Mouse (Mus musculus): ENCODE data around the gene Slamf8. TPM values are rescaled to one million over a fixed set of nuclear protein-coding genes. Genes with fewer than 3 reads are reported as not detected.

Gene Slamf8
- polyA plus RNA-seq, 1 experiment: 0.08 TPM

DNA sequence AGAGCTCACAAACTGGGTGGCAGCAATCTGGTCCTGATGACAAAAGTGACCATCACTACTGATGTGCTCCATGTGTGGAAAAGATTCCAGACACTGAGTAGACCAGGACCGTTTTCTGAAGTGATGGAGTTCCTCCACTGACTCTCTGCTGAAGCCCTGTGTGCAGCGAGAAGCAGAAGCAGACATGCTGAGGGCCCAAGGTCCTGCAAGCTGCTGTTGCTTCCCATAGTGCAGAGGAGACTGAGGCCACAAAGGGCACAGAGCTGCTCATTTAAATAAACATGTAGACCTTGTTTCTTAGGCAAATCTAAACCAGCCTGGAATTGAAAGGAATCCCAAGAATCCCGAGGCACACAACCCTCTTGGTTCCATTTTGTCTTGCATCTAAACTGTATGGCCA is 3.0 kb upstream of the Slamf8 start:
- DNase-seq (ENCODE audit: low read depth): no peak
- TF ChIP-seq POLR2A (IDR thresholded peaks at IDR 0.05; ENCODE audit: borderline replicate concordance, extremely low read depth, insufficient read depth, insufficient read length, poor library complexity, severe bottlenecking) (no peak), CTCF (IDR thresholded peaks at IDR 0.05; ENCODE audit: borderline replicate concordance, extremely low read depth, insufficient read depth, insufficient read length) (no peak)

- TF ChIP-seq POLR2A (IDR thresholded peaks at IDR 0.05; ENCODE audit: borderline replicate concordance, extremely low read depth, insufficient read depth, insufficient read length, poor library complexity, severe bottlenecking) (no peak), CTCF (IDR thresholded peaks at IDR 0.05; ENCODE audit: borderline replicate concordance, extremely low read depth, insufficient read depth, insufficient read length) (no peak)
- DNase-seq (ENCODE audit: low read depth): peak; percentile 82
Measured at GRCm38 (mm10) chr1:172585612-172586567, 4.5 kb downstream of the Slamf8 start.

- no peak for DNase-seq (ENCODE audit: low read depth)
- TF ChIP-seq POLR2A (IDR thresholded peaks at IDR 0.05; ENCODE audit: borderline replicate concordance, extremely low read depth, insufficient read depth, insufficient read length, poor library complexity, severe bottlenecking) (no peak), CTCF (IDR thresholded peaks at IDR 0.05; ENCODE audit: borderline replicate concordance, extremely low read depth, insufficient read depth, insufficient read length) (no peak)
Measured at GRCm38 (mm10) chr1:172585026-172585425, 5.3 kb downstream of the Slamf8 start.

DNA sequence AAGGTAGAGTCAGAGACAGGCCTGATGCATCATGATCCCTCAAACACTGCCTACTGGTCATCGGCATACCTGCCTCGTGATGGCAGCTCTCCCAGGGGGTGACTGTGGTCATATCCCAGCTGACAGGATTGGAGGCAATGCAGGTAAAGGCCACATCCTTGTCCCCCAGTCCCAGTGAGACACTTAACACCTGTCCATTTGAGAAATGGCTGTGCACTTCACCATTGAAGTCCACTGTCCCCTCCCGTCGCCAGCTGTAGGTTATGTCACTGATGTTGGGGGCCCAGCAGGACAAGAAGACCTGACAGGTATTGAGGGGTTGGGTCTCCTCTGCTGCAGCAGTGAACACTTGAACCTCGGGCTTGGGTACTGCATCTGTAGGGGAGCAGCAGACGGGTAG is 6.1 kb downstream of the Slamf8 start:
- TF ChIP-seq CTCF (IDR thresholded peaks at IDR 0.05; ENCODE audit: borderline replicate concordance, extremely low read depth, insufficient read depth, insufficient read length): no peak
- TF ChIP-seq POLR2A (IDR thresholded peaks at IDR 0.05; ENCODE audit: borderline replicate concordance, extremely low read depth, insufficient read depth, insufficient read length, poor library complexity, severe bottlenecking): no peak
- DNase-seq (ENCODE audit: low read depth): no peak

- no peak for TF ChIP-seq POLR2A (IDR thresholded peaks at IDR 0.05; ENCODE audit: borderline replicate concordance, extremely low read depth, insufficient read depth, insufficient read length, poor library complexity, severe bottlenecking)
- no peak for TF ChIP-seq CTCF (IDR thresholded peaks at IDR 0.05; ENCODE audit: borderline replicate concordance, extremely low read depth, insufficient read depth, insufficient read length)
- no peak for DNase-seq (ENCODE audit: low read depth)
Measured at GRCm38 (mm10) chr1:172582436-172582835, 7.9 kb downstream of the Slamf8 start.

- DNase-seq (ENCODE audit: low read depth): no peak
- TF ChIP-seq CTCF (IDR thresholded peaks at IDR 0.05; ENCODE audit: borderline replicate concordance, extremely low read depth, insufficient read depth, insufficient read length): no peak
- no peak for TF ChIP-seq POLR2A (IDR thresholded peaks at IDR 0.05; ENCODE audit: borderline replicate concordance, extremely low read depth, insufficient read depth, insufficient read length, poor library complexity, severe bottlenecking)
Measured at GRCm38 (mm10) chr1:172580116-172580515, 10.3 kb downstream of the Slamf8 start.

GRCm38 (mm10) chr1:172567758-172568157 is 22.6 kb downstream of the Slamf8 start:
- DNase-seq (ENCODE audit: low read depth): no peak
- TF ChIP-seq POLR2A (IDR thresholded peaks at IDR 0.05; ENCODE audit: borderline replicate concordance, extremely low read depth, insufficient read depth, insufficient read length, poor library complexity, severe bottlenecking) (no peak), CTCF (IDR thresholded peaks at IDR 0.05; ENCODE audit: borderline replicate concordance, extremely low read depth, insufficient read depth, insufficient read length) (no peak)

GRCm38 (mm10) chr1:172566131-172566530 is 24.2 kb downstream of the Slamf8 start:
- DNase-seq (ENCODE audit: low read depth): no peak
- TF ChIP-seq CTCF (IDR thresholded peaks at IDR 0.05; ENCODE audit: borderline replicate concordance, extremely low read depth, insufficient read depth, insufficient read length) (no peak), POLR2A (IDR thresholded peaks at IDR 0.05; ENCODE audit: borderline replicate concordance, extremely low read depth, insufficient read depth, insufficient read length, poor library complexity, severe bottlenecking) (no peak)

GRCm38 (mm10) chr1:172563465-172563828 is 26.9 kb downstream of the Slamf8 start:
- no peak for TF ChIP-seq CTCF (IDR thresholded peaks at IDR 0.05; ENCODE audit: borderline replicate concordance, extremely low read depth, insufficient read depth, insufficient read length)
- no peak for TF ChIP-seq POLR2A (IDR thresholded peaks at IDR 0.05; ENCODE audit: borderline replicate concordance, extremely low read depth, insufficient read depth, insufficient read length, poor library complexity, severe bottlenecking)
- DNase-seq (ENCODE audit: low read depth): no peak

DNA sequence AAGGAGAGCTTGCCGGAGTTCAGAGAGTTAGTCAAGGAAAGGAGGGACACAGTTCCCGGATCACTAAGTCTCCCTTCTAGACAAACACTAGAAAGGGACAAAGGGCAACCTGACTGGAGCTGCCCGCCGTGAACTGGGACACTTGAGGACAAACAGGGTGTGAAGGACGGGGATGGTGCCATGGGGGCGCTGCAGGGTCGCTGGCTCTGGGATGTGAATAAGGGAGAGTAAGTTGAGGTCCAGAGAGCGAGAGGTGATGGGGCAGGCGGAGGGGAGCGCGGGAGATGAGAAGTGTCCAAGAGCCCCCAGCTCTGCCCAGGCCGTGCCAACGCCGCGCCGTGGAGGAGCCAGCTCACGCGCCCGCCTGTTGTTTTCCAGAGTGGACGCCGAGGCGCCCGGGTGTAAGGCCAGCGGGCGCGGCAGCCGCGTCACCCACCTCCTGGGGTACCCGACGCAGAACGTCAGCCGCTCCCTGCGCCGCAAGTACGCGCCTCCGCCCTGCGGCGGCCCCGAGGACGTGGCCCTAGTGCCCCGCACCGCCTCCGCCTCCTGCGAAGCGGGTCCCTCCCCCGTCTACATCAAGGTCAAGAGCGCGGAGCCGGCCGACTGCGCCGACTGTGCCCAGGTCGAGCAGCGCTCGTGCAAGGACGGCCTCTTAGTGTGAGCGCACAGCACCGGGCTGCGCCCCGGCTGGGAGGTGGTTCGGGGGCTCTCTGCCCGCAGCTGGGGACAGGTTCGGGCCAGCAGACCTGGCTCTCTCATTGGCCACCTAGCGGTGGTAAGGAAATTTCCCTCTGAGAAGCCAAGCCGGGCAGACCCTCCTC is 27.5 kb downstream of the Slamf8 start:
- peak; percentile 84 for TF ChIP-seq CTCF (IDR thresholded peaks at IDR 0.05; ENCODE audit: borderline replicate concordance, extremely low read depth, insufficient read depth, insufficient read length)
- TF ChIP-seq POLR2A (IDR thresholded peaks at IDR 0.05; ENCODE audit: borderline replicate concordance, extremely low read depth, insufficient read depth, insufficient read length, poor library complexity, severe bottlenecking): no peak
- peak; percentile 87 for DNase-seq (ENCODE audit: low read depth)

DNA sequence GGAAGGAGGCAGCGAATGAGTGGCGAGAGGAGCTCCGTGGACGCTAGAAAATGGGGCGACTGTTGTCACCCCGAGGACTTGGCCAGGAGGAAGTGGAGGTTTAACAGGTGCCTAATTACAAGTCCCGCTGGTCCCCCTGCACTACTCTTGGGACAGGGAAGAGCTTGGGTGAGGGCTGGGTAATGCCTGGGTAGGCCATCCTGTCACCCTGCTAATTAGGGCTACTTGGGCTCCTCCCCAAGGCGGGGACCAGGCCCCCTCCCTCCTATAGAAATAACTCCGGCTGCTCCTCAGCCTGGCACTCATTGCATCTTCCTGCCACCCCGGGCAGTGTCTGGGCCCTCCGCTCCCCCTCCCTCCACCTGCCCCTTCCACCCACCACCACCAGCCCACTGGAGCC is 34.7 kb downstream of the Slamf8 start, which contains the start of gene Vsig8:
TSS of gene Vsig8 (plus strand) at position 301 of the 400 bp plus-strand sequence.
- TF ChIP-seq POLR2A (IDR thresholded peaks at IDR 0.05; ENCODE audit: borderline replicate concordance, extremely low read depth, insufficient read depth, insufficient read length, poor library complexity, severe bottlenecking) (no peak), CTCF (IDR thresholded peaks at IDR 0.05; ENCODE audit: borderline replicate concordance, extremely low read depth, insufficient read depth, insufficient read length) (no peak)

More for the DNA sequence above, 34.7 kb downstream of the Slamf8 start, which contains the start of gene Vsig8:
- no peak for DNase-seq (ENCODE audit: low read depth)

All from brain, embryonic 14.5 days (tissue).